Mouse (Mus musculus) left cerebral cortex, postnatal 36 days (tissue): ENCODE data around the gene Prpf3. TPM values are rescaled to one million over a fixed set of nuclear protein-coding genes. Genes with fewer than 3 reads are reported as not detected.
"Not testable (repeated sequence)": the region's sequence is repeated elsewhere in the genome, so short reads cannot be mapped to it uniquely, and the experiment has no call there.

Experiments
- DNase-seq, 2 experiments: peaks; one replicate each; pipeline ENCODE4 v3.0.0; 2021 to 2022; ENCODE audit warnings: low spot score in 2 of 2, mixed read lengths in 1 of 2
- intact Hi-C: fragments of 180-260 bp; cut with DNase I; formaldehyde crosslinking; loops from one replicate; pipeline ENCODE4 v1.15.1; 2025
- total RNA-seq, 2 experiments: library from RNA; stranded (reverse); gene quantifications; 2 replicates each; pipeline ENCODE4 v1.2.3; 2021

Prpf3 gene
- total RNA-seq, result 10 to 100 TPM; 23.8 to 40.3 TPM

- DNase-seq, result peak; percentile 93 to 95
- intact Hi-C loops, result no loop called here
These were observed at the start of gene Prpf3 for GRCm38 (mm10) chr3:95855502-95856089. Prpf3 (minus strand) TSS chr3:95855885.

- intact Hi-C loops, result no loop called here
These were observed 48.9 kb upstream of the Prpf3 start, which contains the start of gene Car14 for GRCm38 (mm10) chr3:95904568-95904967. Car14 (minus strand) TSS chr3:95904691.

GRCm38 (mm10) chr3:95903753-95904502 lies 48.2 kb upstream of the Prpf3 start:
- DNase-seq, result no peak
- intact Hi-C loops, result no loop called here

More at GRCm38 (mm10) chr3:95904568-95904967, 48.9 kb upstream of the Prpf3 start, which contains the start of gene Car14:
- DNase-seq, result no peak

- intact Hi-C loops, result no loop called here
- no peak for DNase-seq
These were observed 47.0 kb upstream of the Prpf3 start for GRCm38 (mm10) chr3:95902643-95903042.

- intact Hi-C loops, result no loop called here
- no peak for DNase-seq
These were observed 46.6 kb upstream of the Prpf3 start for GRCm38 (mm10) chr3:95902373-95902625.

- intact Hi-C loops, result no loop called here
- no peak for DNase-seq
These were observed 46.1 kb upstream of the Prpf3 start for GRCm38 (mm10) chr3:95901616-95902372.

GRCm38 (mm10) chr3:95899800-95900524 lies 44.3 kb upstream of the Prpf3 start:
- intact Hi-C loops, result no loop called here
- DNase-seq, result no peak

- intact Hi-C loops, result not testable (repeated sequence)
These were observed 39.8 kb upstream of the Prpf3 start for GRCm38 (mm10) chr3:95895501-95895900.

GRCm38 (mm10) chr3:95894317-95895160 lies 38.9 kb upstream of the Prpf3 start:
- DNase-seq, result peak; percentile 52 to 55
- intact Hi-C loops, result no loop called here

More at GRCm38 (mm10) chr3:95895501-95895900, 39.8 kb upstream of the Prpf3 start:
- DNase-seq, result not testable (repeated sequence)

- DNase-seq, result peak; percentile 95 to 96
- intact Hi-C loops, result loop anchor here (1.0 kb wide), 1 partner anchor 36 kb away; the partner anchor contains the start of gene Anp32e
These were observed 38.1 kb upstream of the Prpf3 start, which contains the start of gene Aph1a for GRCm38 (mm10) chr3:95893606-95894316. Aph1a (plus strand) TSS chr3:95893969.

- no peak for DNase-seq
- intact Hi-C loops, result loop anchor here (1.0 kb wide), 1 partner anchor 36 kb away; the partner anchor contains the start of gene Anp32e
These were observed 37.4 kb upstream of the Prpf3 start for GRCm38 (mm10) chr3:95893126-95893525.

- no peak for DNase-seq
- intact Hi-C loops, result loop anchor here (1.0 kb wide), 1 partner anchor 37 kb away; the partner anchor contains the start of gene Anp32e
These were observed 36.7 kb upstream of the Prpf3 start for GRCm38 (mm10) chr3:95892066-95893052.

- no peak for DNase-seq
- intact Hi-C loops, result no loop called here
These were observed 35.8 kb upstream of the Prpf3 start, which contains the start of gene BC028528 for GRCm38 (mm10) chr3:95891211-95892065. BC028528 (minus strand) TSS chr3:95892005.

GRCm38 (mm10) chr3:95889664-95890063 lies 34.0 kb upstream of the Prpf3 start:
- DNase-seq, result no peak
- intact Hi-C loops, result no loop called here

GRCm38 (mm10) chr3:95887596-95887995 lies 31.9 kb upstream of the Prpf3 start:
- no peak for DNase-seq
- intact Hi-C loops, result no loop called here

- intact Hi-C loops, result no loop called here
- no peak for DNase-seq
These were observed 28.7 kb upstream of the Prpf3 start for GRCm38 (mm10) chr3:95884400-95884799.
